Mouse (Mus musculus) limb, embryonic 15.5 days (tissue): ENCODE measurements around the gene Ggn. TPM values are rescaled to one million over a fixed set of nuclear protein-coding genes. Genes with fewer than 3 reads are reported as not detected.

ENCODE experiments used
- polyA plus RNA-seq: library from polyadenylated mRNA; unstranded; fragments of >200 nt; fragmentation: Nextera tagmentation; extraction: Ambion mirVana; gene quantifications from 2 replicates; pipeline ENCODE4 v1.2.1, GENCODE M21; 2015

Gene Ggn
- polyA plus RNA-seq, 1 experiment from 2014 or later, result 1.3 TPM

Other genes with a start within 250 kb of the Ggn start
- 347 and 359 TPM in 2 replicates for gene Actn4, start 207.9 kb upstream of the Ggn start, polyA plus RNA-seq
- gene Eif3k, start 188.3 kb upstream of the Ggn start, polyA plus RNA-seq, result 372 and 387 TPM in 2 replicates
- gene Map4k1, start 188.2 kb upstream of the Ggn start, polyA plus RNA-seq, result 7.2 and 7.6 TPM in 2 replicates
- gene Ryr1, start 45.0 kb upstream of the Ggn start, polyA plus RNA-seq, result 5.1 and 10.8 TPM in 2 replicates
- gene Rasgrp4, start 35.4 kb upstream of the Ggn start, polyA plus RNA-seq, result 0.84 and 1.1 TPM in 2 replicates
- gene Fam98c, start 14.0 kb upstream of the Ggn start, polyA plus RNA-seq, result 19.7 and 22.1 TPM in 2 replicates
- gene Spred3, start 201 bp downstream of the Ggn start, polyA plus RNA-seq, result 2.4 and 3.1 TPM in 2 replicates
- 254 and 271 TPM in 2 replicates for gene Psmd8, start 10.5 kb downstream of the Ggn start, polyA plus RNA-seq
- 1.2 TPM in 2 replicates for gene Catsperg1, start 43.8 kb downstream of the Ggn start, polyA plus RNA-seq
- gene Kcnk6, start 62.3 kb downstream of the Ggn start, polyA plus RNA-seq, result 5.2 TPM in 2 replicates
- gene Yif1b, start 68.1 kb downstream of the Ggn start, polyA plus RNA-seq, result 137 and 141 TPM in 2 replicates
- 13.0 and 14.2 TPM in 2 replicates for gene 2200002D01Rik, start 78.3 kb downstream of the Ggn start, polyA plus RNA-seq
- 187 and 194 TPM in 2 replicates for gene Spint2, start 111.7 kb downstream of the Ggn start, polyA plus RNA-seq
- 15.5 and 16.9 TPM in 2 replicates for gene Ppp1r14a, start 119.1 kb downstream of the Ggn start, polyA plus RNA-seq
- gene Dpf1, start 133.7 kb downstream of the Ggn start, polyA plus RNA-seq, result 13.1 and 15.9 TPM in 2 replicates